Mouse (Mus musculus) ovary, postnatal 14 days (tissue): ENCODE data around the gene Tcf25.
"Not testable (repeated sequence)": the region's sequence is repeated elsewhere in the genome, so short reads cannot be mapped to it uniquely, and the experiment has no call there.

Experiments
- DNase-seq: peaks from one replicate; pipeline ENCODE4 v3.0.0; 2022; ENCODE audit warnings: low spot score

The Tcf25 gene

DNA sequence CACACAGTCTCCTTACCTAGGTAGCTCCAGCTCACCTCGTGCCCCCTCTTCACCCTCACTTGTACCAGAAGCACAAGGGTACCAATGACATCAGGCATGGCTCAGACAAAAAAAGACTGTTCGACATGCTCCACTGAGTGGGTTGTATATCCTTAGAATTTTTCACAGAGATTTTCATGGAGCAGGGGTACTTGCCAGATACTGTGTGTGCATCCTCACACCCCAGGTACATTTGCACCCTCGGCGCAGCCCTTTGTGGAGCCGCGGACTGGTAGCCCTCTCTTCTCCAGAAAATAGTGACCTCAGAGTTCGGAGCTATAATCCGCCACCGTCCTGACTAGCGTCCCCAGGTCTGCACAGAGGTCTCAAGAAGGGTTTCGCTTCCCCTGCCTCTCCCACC lies 37.2 kb downstream of the Tcf25 start:
- no peak for DNase-seq

DNA sequence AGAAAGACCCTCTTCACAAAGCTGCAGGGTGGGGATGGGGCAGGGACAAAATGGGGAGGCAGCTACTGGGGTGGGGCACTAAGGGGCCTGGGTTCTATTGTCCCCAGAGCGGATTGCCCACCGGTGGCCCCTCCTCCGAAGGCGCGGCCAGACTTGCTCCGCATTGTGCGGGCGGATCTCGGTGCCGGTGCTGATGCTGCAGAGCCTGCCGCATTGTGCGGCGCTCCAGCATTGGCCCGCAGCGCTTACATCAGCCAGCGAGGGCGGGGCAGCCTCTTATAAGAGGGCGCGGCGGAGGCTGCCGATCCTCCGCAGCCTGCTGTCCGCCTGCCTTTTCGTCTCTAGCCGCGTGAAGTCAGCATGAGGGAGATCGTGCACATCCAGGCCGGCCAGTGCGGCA lies 37.7 kb downstream of the Tcf25 start, which contains the start of gene Tubb3:
Gene Tubb3, plus strand, starts transcription at position 179 of the 400 bp plus-strand sequence.
- DNase-seq = no peak

DNA sequence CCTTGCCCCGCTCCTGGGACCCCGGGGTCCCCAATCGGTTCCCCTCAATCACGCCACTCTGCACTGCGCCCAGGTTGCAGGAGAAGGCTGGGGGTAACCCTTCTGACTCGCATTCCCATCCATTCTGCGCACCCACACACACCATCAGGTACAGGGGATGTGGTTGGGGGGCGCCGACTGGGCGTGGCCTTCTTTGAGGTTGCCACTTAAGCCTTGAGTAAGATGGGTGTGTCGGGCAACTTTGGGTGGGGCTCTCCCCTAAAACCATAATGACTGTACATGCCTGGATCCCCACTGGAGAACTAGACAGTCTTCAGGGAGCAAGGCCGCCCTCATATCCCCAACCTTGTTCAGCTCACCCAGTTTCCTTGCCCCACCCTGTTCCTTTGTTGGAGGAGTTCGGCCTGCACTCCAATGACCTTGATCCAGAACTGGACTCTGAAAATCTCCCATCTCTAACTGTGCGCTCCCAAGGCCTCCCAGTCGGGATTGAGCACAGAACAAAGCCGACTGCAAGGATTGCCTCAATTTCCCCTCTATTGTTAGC lies 38.3 kb downstream of the Tcf25 start:
- DNase-seq = no peak

- DNase-seq = no peak
These were observed 39.1 kb downstream of the Tcf25 start for GRCm38 (mm10) chr8:123412560-123413170.

GRCm38 (mm10) chr8:123414255-123414654 lies 40.7 kb downstream of the Tcf25 start:
- DNase-seq = no peak

DNA sequence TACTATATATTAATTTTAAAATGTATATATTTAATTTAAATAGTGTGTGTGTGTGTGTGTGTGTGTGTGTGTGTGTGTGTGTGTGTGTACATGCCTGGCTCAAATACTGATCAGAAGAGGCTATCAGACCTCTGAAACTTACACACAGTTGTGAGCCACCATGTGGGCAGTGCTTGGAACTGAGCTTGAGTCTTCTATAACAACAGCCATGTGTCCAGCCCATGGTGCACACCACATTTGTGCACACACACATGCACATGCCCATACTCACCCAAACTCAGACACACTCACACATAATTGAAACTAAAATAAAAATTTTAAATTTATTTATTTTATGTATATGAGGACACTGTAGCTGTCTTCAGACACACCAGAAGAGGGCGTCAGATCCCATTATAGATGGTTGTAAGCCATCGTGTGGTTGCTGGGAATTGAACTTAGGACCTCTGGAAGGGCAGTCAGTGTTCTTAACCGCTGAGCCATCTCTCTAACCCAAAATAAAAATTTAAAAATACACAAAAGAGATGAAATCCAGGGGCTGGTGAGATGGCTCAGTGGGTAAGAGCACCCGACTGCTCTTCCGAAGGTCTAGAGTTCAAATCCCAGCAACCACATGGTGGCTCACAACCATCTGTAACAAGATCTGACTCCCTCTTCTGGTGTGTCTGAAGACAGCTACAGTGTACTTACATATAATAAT lies 41.6 kb downstream of the Tcf25 start:
- not testable (repeated sequence) for DNase-seq

GRCm38 (mm10) chr8:123415967-123416943 lies 42.7 kb downstream of the Tcf25 start:
- DNase-seq = no peak

DNA sequence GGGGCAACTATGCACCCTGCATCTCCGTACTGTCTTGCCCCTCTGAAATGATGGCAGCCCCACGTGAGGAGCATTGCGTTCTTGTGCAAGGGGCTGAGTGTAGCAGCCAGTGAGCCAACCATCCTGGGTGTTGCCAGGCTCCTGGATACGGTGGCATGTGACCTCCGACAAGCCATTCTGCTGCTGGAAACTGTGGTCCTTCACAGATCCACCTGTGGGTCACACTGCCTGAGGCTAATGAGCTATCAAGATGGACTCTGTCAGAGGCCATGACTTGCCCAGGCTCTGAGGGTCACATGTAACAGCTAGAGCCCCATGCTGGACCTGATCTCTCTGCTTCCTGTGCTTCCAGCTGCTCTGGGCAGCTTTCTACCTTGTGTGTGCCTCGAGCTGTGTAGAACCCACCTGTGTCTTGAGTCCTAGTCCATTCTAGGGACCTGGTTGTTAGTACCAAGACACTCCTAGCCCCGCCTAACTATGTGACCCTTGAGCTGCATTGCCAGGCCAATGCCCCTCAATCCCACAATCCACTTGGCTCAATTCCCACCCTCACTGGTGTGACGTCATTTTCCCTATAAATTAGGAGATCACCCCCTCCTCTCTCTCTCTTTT lies 43.5 kb downstream of the Tcf25 start:
- no peak for DNase-seq

DNA sequence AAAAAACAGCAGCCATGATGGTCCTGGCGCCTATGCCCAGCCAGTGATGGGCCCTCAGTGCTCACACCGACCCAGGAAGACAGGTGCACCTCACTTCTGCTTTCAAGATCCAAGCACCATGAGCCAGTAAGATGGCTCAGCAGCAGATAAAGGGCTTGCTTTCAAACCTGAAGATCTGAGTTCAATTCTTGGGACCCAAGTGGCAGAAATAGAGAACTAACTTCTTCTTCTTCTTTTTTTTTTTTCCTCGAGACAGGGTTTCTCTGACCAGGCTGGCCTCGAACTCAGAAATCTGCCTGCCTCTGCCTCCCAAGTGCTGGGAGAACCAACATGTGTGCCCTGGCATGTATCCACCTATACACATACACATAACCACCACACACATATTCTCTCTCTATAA lies 46.2 kb downstream of the Tcf25 start:
- DNase-seq = no peak

- DNase-seq = no peak
These were observed 47.1 kb downstream of the Tcf25 start for GRCm38 (mm10) chr8:123420525-123421281.

DNA sequence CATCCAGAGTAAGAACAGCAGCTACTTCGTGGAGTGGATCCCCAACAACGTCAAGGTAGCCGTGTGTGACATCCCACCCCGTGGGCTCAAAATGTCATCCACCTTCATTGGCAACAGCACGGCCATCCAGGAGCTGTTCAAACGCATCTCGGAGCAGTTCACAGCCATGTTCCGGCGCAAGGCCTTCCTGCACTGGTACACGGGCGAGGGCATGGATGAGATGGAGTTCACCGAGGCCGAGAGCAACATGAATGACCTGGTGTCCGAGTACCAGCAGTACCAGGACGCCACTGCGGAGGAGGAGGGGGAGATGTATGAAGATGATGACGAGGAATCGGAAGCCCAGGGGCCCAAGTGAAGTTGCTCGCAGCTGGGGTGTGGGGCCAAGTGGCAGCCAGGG lies 47.8 kb downstream of the Tcf25 start:
- DNase-seq = no peak

GRCm38 (mm10) chr8:123422056-123422780 lies 48.7 kb downstream of the Tcf25 start:
- DNase-seq = peak; percentile 51

- no peak for DNase-seq
These were observed 49.2 kb downstream of the Tcf25 start for GRCm38 (mm10) chr8:123422781-123423159.

GRCm38 (mm10) chr8:123423441-123423840 lies 49.9 kb downstream of the Tcf25 start, which contains the start of gene Def8:
Gene Def8 (plus strand): TSS chr8:123423527.
- no peak for DNase-seq

DNA sequence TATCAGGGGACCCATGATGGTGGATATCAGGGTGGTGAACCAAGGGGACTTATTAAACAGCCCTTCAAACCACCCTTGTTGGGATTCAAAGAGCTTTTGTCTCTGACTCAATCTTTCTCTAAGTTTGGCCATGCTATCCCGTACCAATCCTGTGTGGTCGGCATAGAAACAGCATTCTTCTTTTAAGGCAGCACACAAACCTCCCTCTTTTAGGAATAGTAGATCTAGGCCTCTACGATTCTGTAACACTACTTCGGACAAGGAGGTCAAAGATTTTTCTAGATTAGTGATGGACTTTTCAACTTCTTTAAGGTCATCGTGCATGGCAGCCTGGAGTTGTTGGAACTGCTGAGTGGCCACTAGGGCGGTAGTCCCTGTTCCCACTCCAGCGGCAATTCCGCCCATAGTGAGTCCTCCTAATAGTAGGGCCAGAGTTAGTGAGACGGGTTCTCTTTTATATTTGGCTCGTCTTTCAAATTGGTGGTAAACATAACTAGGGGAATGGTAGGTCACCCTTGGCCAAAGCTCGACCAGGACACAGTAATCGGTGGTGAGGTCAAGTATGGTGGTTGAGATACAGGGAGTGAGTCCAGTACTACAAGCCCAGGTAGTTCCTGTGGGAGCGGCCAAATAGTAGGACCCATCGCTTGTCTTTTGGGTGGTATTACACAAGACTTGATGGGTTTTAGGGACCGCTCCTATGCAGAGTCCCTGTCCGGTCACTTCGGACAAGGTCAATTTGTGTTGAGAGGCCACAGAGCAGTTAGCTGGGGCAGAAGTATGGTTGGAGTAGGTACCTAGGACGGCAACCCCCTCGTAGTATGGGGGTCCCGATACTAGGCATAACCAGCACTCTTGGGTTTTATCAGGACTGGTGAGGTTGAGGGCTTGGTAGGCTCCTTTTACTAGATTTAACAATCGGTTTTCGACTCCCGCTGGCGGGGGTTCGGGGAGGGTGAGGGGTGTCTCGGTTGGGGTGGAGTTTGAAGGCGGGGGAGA lies 53.3 kb downstream of the Tcf25 start:
- no peak for DNase-seq

DNA sequence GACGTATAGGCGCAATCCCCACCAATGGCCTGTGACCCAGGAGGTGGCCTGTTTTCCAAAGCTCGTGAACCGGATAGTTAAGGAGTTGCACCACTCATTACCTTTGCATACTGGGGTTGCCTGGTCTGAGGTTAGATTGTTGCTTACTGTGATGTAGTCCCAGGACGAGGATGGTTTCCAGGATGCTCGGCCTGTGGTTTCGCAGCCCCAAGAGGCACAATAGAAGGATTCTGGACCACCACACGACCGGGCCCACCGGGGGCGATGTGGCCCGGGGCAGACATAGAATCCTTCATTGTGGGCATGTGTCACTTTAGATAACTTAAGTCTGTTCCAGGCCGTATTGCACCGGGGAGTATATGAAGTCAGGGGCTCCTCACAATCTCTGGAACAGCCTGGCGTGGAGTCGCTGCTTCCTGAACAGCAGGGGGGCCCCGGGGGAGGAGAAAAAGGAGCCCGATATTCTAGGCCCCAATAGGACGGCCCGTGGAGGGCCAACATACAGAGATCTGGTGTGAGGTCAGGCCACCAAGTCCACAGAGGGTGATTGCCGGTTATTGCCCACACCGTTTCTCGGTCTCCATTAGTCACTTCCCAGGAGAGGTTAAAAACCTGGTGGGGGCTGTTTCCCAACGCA lies 54.2 kb downstream of the Tcf25 start:
- DNase-seq = no peak

DNA sequence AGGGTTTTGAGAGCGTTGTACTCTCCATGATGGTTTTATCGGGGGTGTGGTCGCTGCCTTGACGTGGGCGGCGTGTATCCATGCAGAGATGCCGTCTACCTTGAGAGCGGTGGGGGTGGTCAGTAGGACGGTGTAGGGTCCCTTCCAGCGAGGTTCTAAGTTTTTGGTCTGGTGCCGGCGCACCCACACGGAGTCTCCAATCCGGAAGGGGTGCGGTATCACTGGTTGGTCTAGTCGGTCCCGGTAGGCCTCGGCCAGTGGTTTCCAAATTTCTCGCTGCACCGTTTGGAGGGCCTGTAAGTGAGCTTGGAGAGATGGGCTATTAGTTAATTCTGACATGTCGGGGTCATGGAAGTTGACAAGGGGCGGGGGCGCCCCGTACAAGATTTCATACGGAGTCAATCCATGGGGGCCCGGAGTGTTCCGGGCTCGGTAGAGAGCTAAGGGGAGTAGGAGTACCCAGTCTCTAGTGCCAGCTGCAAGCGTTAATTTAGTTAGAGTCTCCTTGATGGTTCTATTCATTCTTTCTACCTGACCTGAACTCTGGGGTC lies 54.9 kb downstream of the Tcf25 start:
- no peak for DNase-seq
